Mouse (Mus musculus) thymus, postnatal 14 days (tissue): ENCODE measurements around the gene Zfp444.
A peak's percentile ranks its signal among the peaks of the same experiment; 100 is the strongest.

ENCODE experiments used
- DNase-seq: peaks from one replicate; pipeline ENCODE4 v3.0.0; 2021

Zfp444 gene

GRCm38 (mm10) chr7:6172006-6172649 is at the start of gene Zfp444:
Zfp444 (plus strand) TSS chr7:6172226.
- peak; percentile 98 for DNase-seq

DNA sequence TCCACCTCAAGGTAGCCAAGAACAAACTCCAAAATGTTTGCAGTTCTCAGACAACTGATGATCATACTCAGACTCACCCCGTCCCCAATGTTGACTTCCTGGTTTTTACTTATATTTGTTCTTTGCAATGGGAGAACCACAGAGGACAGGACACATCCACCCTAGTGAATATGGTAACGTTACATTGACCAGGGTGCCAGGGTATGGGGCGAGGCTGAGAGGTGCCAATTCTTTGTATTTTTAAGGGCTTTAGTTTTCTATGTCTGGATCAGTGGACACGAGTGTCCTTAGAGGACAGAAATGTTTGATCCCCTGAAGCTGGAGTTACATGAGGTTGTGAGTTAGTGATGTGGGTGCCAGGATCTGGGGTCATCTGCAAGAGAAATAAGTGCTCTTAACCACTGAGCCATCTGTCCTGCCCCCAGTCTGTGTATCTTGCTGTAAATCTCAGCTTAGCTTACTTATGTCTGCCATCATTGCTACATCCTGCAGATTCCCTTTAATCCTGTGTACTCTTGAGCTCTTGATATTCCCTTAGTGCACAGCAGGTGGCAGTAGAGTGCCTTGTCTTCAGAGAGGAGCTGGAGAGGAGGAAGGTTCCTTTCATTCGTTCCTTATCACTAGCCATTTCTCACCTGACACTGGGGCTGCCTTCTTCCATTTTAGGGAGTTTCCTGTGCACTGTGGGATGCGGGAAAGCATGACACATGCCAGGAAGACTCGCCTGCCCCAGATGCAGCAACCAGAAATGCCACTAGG is 45.2 kb upstream of the Zfp444 start:
- DNase-seq, result peak; percentile 83

DNA sequence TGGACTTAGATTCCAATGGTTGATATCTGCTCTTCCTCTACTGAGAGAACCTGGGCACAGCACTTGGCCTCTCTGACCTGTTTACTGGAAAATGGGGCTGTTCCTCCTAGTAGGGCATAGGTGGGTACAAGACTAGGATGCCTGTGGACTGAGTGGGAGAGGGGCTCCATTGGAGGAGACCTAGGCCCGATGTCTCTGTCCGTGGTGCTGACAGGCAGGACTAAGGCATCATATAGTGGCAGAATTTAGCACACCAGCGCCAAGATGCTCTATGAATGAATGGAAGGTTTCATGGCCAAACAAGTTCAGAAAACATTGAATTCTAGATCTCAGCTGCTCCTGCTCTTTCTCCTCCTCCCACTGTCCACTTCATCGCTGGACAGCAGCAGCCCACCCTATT is 41.7 kb upstream of the Zfp444 start:
- DNase-seq, result no peak

DNA sequence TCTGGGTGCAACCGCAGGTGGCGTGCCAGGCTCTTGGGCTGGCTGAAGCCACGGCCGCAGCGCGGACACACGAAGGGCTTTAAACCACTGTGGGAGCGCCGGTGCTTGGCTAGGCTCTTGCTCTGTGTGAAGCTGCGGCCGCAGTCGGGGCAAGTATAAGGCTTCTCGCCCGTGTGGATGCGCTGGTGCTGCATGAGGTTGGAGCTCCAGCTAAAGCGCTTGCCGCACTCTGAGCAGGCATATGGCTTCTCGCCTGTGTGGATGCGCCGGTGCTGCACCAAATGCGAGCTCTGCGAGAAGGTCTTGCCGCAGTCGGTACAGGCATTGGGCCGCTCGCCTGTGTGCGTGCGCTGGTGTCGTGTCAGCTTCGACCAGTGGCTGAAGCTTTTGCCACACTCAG is 39.4 kb upstream of the Zfp444 start:
- no peak for DNase-seq

DNA sequence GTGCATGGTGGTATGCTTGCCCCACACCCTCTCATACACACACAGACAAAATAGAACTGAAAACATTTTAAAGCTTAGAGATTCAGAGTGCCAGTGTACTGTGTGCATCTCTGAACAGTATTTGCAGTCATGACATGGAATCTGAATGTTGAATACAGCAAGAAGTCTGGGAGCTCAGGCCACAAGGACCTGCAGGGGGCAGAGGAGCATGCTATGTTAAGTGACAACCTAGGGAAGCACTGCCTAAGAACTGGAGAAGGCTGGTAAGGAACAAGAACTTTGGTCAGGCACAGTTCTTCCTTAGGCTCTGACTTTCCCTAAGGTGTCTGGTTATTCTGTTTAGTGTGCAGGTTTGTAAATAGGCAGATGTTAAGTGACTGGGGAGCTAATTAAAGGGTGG is 35.5 kb upstream of the Zfp444 start:
- no peak for DNase-seq

DNA sequence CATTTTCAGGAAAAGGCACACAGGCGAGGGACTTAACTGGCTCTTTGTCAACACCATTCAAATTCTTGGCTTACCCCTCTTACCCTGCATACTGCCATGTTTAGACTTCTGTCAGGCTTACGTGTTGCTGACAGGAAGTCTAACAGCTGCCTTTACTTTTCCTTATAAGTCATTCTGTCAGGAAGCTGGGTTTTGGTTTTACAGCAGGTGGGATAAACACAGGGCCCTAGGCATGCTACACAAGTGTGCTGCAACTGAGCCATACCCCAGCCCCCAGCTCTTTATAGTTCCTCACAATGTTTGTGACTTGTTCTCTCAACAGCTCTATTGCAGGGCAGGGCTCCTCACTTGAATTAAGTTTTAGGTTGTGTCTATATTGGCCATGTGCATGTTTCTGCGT is 32.7 kb upstream of the Zfp444 start:
- no peak for DNase-seq

DNA sequence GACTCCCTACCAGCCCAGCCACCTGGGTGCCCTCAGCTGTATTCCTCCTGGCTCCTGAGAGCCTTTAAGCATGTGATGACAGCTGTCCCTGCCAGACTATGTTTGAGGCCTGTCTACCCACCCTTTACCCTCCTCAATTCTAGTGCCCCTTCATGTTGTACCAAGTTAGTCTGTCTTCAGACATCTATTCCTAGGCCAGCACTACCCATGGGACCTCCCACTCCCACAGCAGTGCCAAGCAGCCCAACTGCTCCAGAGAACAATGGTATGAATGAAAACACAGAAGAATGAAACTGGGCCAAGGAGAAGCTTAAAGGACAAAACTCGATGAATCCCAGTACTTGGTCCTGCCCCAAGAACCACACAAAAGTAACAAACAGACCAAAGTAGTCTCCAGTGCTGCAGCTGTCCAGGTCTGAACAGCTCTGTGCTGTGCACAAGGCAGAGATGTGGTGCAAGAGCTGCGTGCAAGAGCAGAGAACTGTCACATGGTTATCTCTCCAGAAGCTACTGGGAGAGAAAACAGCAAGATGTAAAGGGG is 28.0 kb upstream of the Zfp444 start:
- DNase-seq, result no peak

DNA sequence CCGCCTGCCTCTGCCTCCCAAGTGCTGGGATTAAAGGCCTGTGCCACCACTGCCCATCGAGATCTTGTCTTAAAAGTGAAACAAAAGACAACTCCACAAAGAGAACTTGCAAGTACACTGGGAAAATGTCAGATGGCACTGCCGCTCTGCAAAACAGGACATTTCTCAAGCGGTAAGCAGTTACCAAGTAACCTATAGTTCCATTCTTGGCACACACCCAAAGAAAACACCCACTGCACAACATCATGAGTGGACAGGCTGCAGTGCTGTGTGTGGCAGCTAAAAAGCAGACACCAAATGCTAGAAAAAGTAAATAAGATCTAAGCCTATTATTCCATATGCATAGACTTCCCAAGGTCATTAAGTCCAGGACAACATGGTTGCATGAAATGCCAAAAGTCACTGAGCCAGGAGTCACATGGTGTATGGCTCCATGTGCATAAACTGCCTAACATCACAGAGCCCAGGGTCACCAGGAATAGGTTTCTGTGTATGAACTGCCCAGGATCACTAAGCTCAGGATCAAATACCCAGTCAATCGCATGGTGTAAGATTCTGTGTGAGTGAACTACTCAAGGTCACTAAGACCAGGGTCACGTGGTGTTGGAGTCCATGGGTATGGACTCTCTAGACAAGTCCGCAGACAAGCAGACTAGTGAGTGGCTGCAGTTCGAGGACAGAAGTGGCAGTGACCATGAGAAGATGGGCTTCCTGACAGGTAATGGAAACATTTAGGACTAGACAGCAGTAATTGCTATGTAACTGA is 26.4 kb upstream of the Zfp444 start:
- no peak for DNase-seq

DNA sequence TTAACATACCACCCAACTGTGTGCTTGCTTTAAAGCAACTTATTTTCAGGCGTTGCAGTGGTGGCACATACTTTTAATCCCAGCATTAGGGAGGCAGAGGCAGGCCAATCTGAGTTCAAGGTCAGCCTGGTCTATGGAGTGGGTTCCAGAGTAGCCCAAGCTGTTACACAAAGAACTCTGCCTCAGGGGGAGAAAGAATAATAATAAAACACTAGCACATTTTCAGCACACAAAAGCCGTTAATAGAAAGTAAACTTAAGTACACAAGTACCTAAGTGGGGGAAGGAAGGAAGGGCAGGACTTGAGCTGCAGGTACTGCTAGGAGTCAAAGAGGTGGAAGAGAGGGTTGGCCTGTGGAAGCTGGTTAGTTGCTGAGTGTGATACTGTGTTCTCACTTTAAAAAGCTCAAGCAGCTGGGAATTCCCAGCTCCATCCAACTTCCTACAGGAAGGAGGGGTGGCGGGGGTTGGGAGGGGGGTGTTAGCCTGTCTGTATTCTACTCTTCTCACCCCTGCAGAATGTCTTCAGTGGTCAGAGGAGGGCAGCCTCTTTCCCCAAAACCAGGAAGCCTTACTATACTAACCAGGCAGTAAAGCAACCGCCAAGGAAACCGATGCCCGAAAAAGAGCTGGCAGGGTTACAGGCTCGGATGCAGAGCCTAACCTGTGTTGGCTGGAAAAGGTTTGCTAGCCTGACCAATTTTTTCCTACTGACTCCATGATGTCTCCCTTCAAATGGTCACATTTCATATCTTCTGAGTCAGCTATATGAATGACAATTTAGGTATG is 25.6 kb upstream of the Zfp444 start:
- no peak for DNase-seq

- no peak for DNase-seq
Observed at GRCm38 (mm10) chr7:6146982-6147325, 25.1 kb upstream of the Zfp444 start.

- no peak for DNase-seq
Observed at GRCm38 (mm10) chr7:6147688-6148087, 24.3 kb upstream of the Zfp444 start.

DNA sequence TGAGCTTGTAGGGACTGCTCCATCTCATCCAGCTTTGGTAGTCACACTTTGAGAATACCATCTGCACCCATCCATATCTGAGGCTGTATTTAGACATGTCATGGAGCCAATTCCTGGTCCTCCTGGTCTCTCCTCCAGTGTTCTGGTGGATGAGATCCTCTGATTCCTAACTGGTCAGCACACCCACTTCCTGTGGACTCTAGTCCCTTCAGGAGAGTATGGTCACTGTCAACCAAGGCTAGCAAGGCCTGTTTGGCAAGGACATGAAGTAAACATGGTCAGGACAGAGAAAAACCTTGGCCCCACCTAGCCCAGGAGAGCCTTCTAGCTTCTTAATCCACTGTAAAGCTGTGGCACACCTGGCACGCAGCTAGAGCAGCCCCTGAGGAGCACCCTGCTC is 20.8 kb upstream of the Zfp444 start:
- DNase-seq, result no peak

- DNase-seq, result no peak
Observed at GRCm38 (mm10) chr7:6152036-6152435, 20.0 kb upstream of the Zfp444 start.

GRCm38 (mm10) chr7:6153131-6153530 is 18.9 kb upstream of the Zfp444 start:
- no peak for DNase-seq

DNA sequence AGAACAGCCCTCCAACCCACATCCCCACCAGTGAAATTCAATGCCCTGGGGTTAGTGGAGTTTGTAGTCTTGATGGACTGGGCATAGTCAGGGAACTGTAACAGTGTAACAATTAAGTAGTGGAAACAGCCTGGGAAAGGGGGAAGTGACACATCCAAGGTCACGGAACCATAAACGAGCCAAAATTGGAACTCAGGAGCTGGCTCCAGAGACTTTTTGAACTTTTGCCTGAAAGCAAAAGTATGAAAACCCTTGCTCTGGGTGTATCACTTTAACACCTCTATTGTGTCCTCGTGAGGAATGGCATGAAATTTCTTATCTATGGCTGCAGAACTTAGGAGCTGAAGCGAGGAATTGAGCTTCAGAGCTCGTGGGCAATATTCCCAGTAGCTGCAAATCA is 17.9 kb upstream of the Zfp444 start:
- no peak for DNase-seq

DNA sequence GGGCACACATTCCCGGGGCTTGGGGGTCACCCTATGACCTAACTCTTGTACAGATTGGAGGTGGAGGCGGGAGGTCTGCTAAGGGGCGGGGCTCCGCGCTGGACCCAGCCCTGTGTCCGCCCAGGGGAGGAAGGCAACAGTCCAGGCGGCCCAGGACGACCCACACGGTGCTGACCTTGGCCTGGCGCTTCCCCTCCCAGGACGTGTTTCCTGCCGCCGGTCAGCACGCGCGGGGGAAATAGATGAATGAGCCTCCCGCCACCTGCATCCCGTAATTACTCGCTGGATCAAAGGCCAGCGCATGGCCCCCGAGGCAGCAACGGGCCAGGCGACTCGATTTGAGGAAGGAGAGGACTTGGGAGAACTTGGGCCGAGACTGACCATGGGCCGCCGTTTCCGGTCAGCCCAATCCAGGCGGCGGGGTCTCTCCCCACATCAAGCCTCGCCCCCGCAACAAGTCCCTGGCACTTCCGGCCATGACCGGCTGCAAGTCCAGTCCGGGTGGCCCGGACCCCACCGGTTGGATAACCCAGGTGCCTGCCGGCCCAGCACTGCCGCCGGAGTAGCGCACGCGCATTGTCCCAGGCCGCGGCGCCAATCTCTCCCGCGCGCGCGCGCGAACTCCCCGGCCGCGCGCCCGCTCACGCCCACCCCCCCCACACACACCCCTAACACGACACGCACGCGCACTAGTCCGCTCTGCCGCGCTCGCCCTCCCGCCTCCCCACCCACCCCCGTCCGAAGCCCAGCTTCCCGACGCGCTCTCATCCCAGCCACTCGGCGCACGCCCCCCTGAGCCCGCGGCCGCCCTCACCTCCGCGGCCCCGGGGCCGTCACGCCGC is 16.8 kb upstream of the Zfp444 start:
- DNase-seq, result peak; percentile 88

DNA sequence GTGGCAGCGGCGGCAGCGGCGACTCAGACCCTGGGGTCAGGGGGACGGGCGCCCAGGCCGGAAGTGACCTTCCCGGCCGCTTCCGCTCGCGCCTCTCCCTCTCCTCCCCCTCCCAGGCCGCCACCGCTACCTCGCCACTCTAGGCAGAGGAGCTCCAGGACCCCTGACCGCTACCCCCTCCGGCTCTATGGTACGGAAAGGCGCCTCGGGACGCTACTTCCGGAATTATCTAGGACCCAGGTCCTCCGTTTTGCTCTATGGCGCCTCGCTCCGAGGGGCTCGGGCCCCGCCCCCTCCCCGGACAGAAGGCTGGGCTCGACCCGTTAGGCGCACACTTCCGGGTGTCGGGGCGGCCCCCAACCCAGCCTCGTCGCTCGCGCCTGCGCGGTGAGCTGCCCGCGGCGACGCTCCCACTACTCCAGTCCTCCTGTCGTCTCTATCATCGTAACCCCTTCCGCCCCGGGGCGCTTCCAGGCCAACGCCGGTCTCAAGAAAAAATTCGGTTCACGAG is 16.1 kb upstream of the Zfp444 start, which contains the start of gene Zfp787:
TSS of gene Zfp787 (minus strand) at position 97 of the 511 bp plus-strand sequence.
- peak; percentile 97 for DNase-seq

GRCm38 (mm10) chr7:6156901-6157472 is 15.0 kb upstream of the Zfp444 start:
- no peak for DNase-seq

DNA sequence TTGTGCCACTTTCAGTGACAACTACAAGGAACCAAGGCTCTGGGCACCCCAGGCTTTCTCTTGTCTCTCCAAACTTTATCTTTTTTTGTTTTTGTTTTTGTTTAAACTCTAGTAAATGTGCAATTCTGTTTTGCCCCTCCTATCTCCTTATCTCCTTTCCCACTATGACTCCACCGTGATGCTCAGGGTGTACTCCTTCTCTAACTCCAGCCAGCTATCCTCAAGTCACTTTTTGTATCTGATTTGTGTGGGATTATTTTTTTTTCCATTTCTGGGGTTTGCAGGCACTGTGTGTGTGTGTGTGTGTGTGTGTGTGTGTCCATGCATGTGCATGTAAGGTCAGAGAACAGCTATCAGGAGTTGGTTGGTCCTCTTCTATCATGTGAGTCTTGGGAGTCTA is 14.5 kb upstream of the Zfp444 start:
- DNase-seq, result no peak

DNA sequence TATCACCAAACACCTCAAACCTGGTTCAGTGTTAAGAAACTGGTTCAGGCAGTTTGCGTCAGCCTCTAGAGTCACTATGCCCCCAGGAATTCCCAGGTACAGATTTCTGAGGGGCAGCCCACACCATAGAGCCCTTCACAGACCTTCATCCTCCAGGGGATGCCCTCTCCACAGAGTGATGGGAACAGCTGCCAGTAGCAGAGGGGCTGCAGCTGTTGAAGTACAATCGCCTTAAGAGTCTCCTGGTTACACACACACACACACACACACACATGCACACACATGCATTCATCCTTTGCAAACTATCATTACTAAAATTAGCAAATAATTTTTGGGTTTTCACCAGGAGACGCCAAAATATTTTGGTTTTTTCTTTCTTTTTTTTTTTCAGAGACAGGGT is 12.4 kb upstream of the Zfp444 start:
- DNase-seq, result no peak

- DNase-seq, result no peak
Observed at GRCm38 (mm10) chr7:6161541-6161940, 10.5 kb upstream of the Zfp444 start.
